Mouse (Mus musculus) left cerebral cortex, postnatal 4 days (tissue): ENCODE results near the gene Prtn3. TPM values are rescaled to one million over a fixed set of nuclear protein-coding genes. Genes with fewer than 3 reads are reported as not detected.

ENCODE experiments used
- DNase-seq: peaks from one replicate; pipeline ENCODE4 v3.0.0-alpha.2; 2022
- intact Hi-C: fragments of 180-260 bp; cut with DNase I; formaldehyde crosslinking; loops from one replicate; pipeline ENCODE4 v1.15.1; 2025
- total RNA-seq, 2 experiments: library from RNA; stranded (reverse); gene quantifications; 2 replicates each; pipeline ENCODE4 v1.2.3; 2021

Prtn3 gene
- total RNA-seq, 2 experiments from 2014 or later, result 6.9 to 7.0 TPM

DNA sequence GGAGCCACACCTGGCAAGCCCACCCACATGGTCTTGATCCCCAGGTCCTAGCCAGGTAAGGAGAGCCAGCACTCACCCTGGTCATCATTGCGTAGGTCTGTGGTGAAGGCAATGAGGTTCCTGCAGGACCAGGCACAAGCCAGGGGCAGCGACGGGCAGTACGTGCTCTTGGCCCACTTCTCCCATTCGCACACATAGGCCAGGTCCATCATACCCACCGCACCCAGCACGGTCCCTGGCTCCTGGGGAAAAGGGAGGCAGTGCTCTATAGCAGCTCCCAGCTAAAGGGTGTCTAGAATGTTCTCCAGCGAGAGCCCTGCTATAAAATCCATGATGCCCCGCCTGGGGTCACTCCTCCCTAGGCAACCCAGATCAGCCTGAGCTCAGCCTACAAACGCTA lies 33.1 kb downstream of the Prtn3 start:
- DNase-seq, result no peak
- intact Hi-C loops, result no loop called here

DNA sequence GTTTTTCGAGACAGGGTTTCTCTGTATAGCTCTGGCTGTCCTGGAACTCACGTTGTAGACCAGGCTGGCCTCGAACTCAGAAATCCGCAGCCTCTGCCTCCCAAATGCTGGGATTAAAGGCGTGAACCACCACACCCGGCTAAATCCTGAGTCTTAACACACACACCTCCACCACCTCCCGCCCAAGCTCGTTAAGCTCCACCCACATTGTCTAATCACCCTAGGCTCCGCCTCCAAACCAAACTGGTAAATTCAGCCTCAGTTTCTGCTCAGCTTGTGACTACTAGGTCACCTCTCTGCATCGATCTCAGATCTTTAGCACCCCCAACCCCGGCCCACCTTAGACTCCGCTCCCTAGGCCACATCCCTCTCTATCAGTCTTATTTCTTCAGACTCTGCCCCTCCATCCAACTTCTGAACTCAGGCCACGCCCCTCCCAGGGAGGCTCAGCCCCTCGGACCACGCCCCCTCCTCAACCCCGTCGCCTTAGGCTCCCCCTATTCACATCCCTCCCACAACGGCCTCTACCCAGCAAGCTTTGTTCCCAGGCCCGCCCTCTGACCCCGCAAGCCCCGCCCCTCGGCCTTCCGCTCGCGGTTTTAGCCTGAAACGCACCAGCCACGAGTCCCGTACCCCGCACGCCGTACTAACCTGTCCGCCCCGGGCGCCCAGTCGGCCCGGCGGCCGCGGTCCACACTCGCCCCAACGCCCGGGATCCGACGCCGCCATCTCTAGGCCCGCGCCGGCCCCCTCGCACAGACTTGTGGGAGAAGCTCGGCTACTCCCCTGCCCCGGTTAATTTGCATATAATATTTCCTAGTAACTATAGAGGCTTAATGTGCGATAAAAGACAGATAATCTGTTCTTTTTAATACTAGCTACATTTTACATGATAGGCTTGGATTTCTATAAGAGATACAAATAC lies 34.2 kb downstream of the Prtn3 start, which contains the start of gene Med16:
Gene Med16, minus strand, starts transcription at position 757 of the 925 bp plus-strand sequence.
- peak; percentile 97 for DNase-seq

GRCm38 (mm10) chr10:79909092-79909922 lies 35.0 kb downstream of the Prtn3 start:
- no peak for DNase-seq
- intact Hi-C loops, result no loop called here

More for the DNA sequence above, 34.2 kb downstream of the Prtn3 start, which contains the start of gene Med16:
- intact Hi-C loops, result no loop called here

GRCm38 (mm10) chr10:79910556-79910955 lies 36.3 kb downstream of the Prtn3 start, which contains the start of gene Gm26602:
Gene Gm26602, plus strand, starts transcription at chr10:79910856.
- intact Hi-C loops, result no loop called here

DNA sequence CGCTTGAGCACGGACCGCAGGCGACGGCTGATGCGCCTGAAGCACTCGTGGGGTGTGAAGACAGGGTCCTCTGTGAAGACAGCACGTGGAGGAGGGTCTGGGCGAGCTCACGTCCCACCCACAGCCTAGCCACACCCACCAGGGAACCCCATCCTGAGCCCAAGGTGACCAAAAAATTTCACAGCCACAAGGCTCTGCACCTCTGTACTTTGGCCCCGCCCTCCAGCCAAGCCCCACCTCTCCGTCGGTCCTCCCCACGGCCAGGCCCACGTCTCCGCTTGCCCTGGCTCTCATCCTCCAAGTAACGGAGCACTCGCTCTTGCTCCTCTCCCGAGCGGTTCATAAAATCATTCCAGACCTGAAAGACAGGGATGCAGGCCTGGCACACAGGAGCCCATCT lies 38.1 kb downstream of the Prtn3 start:
- DNase-seq, result no peak
- intact Hi-C loops, result no loop called here

More at GRCm38 (mm10) chr10:79910556-79910955, 36.3 kb downstream of the Prtn3 start, which contains the start of gene Gm26602:
- no peak for DNase-seq

DNA sequence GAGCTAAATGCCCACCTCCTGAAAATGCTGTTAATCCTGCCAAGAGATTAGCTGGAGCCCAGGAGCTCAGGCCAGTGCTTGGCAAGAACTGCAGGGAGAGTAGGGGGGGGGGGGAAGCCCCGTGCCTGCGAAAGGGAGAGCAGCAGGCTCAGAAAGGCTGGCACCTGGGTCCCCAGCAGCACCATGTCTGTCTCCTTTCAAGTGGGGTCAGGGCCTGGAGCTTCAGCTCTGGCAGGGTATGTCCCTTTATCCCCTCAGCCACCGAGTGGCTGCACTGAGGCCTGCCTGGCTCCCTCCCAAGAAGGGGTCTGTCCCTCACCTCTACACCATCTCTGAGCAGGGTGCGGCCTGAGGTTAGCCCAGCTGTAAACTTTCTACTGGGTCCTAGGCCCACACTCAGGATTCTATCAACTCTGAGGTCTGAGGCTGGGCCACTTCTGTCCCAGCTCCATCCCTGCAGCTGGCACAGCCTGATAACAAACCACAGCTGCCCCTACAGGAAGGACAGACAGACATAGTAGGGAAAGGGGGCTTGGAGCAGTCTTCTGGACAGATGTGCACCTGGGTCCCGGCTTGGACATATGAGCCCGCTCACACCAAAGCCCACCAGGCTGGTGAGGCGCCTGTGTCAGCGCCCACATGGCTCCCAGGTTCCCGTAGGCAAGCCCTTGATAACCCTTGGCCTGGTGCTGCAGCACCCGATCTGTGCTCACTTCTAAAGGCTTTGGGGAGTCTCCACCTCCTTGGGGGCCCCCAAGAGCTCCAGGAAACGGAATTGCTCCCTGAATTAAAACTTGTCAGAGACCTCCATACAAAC lies 40.1 kb downstream of the Prtn3 start:
- peak; percentile 66 for DNase-seq
- intact Hi-C loops, result no loop called here

DNA sequence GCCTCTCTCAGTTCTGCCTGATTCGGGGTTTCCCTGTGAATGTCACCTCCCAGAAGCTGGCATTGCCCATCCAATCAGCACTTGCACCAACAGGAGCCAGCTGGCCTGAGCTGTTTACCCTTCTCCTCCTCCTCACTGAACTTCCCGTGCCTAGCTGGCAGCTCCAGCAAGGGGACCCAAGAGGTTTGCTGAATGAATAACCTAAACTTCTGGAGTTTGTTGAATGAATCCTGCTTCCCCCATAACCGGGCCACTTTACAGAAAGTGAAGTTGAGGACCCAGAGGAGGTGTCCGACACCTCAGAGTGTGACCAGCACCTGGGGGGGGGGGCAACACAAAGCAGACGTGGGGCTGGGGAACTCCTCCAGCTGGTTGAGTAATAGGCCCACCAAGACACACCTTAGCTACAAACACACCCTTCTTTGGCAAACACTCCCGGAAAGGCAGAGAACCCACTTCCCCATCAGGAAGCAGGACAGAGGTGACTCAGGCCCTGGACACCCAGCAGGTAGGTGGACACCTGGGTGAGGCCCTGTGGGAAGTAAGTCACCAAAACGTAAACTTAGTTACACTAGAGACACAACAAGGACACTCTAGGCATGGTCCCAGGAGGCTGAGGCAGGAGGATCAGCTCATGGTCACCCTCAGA lies 40.8 kb downstream of the Prtn3 start:
- intact Hi-C loops, result no loop called here
- no peak for DNase-seq

DNA sequence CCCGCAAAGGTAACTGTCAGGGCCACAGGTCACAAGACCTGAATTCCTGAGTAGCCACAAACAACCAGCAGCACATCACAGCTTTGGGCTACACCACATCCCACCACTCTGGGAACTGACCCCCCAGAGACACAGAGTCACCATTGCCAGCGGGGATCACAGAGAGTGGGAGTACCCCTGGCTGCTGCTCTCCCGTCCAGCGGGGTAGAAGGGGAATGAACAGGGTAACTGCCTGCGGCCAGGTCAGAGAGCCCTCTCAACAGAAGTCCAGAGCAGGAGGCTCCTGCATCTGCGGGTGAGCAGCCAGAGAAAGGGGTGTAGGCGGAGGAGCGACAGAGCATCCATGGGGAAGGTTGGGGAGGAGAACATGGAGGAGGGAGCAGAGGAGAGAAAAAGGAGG lies 41.8 kb downstream of the Prtn3 start:
- no peak for DNase-seq
- intact Hi-C loops, result no loop called here

DNA sequence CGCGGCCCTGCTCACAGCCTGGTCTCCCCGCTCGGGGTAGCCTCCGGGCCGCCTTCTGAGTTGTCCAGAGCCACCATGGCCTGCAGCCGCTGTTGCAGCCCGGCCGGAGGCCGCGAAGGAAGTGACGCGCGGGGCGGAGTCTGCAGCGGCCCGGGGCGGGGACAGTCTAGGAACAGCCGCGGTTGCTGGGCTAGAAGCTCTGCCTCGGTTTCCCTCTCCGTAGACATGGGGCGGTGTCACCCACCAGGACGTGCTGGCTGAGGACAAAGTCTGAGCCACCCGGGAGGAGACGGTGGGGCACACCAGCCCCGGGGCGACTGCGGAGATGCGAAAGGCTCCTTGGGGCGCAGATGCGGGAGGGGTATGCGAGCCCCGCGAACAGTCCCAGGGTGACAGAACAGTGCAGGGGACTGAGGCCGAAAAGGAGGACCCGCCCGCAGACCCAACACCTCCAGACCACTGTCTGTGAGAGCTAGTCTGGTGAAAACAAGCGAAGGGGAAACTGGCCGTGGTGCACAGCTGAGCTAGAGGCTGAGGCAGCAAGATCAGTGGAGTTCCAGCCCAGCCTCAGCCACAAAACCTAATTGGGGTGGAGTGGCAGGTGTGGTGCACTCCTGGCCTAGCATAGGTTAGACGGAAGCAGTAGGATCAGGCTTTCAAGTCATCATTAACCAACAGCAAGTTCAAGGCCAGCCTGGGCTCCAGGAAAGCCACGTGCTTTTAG lies 42.7 kb downstream of the Prtn3 start, which contains the start of gene Kiss1r:
Gene Kiss1r, plus strand, starts transcription at position 164 of the 724 bp plus-strand sequence.
- DNase-seq, result peak; percentile 81
- intact Hi-C loops, result no loop called here

- DNase-seq, result no peak
- intact Hi-C loops, result no loop called here
Measured at GRCm38 (mm10) chr10:79917532-79918100, 43.3 kb downstream of the Prtn3 start.

GRCm38 (mm10) chr10:79918231-79919078 lies 44.2 kb downstream of the Prtn3 start:
- intact Hi-C loops, result no loop called here
- DNase-seq, result peak; percentile 43

GRCm38 (mm10) chr10:79919251-79919849 lies 45.1 kb downstream of the Prtn3 start:
- intact Hi-C loops, result no loop called here
- no peak for DNase-seq

DNA sequence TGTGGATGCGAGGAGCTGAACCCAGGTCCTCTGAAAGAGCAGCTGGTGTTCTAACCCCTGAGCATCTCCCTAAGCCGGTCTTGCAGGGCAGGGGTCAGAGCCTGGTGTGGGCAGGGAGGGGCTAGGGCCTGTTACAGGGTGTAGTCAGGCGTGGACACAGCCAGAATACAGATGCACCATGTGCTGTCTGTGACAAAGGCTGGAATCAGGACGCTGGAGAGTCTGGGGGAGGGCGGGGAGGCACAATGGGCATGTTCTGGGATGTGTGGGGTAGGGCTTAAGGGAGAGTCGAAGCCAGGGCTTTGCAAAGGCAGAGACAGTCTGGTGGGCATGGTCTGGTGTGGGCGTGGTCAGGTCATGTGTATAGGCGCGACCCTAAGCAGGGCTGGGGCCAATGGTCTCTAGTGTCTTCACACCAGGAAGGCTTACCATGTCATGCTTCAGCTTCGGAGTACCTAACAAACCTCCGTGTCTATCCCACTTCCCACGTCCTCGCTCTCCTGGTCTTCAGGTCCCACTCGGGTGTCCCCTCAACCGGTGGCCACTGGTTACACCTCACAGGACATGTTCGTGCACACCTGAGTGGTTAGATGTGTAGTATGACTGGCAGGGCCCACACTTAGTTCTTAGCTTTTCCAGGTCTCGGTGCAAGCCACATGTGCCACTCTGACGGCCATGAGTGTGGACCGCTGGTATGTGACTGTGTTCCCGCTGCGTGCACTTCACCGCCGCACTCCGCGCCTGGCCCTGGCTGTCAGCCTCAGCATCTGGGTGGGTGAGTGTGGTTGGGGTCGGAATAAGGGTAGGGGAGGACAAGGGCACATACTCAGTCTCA lies 46.0 kb downstream of the Prtn3 start:
- intact Hi-C loops, result loop anchor here (10.0 kb wide), 1 partner anchor 85 kb away; no protein-coding TSS in a partner anchor
- no peak for DNase-seq

DNA sequence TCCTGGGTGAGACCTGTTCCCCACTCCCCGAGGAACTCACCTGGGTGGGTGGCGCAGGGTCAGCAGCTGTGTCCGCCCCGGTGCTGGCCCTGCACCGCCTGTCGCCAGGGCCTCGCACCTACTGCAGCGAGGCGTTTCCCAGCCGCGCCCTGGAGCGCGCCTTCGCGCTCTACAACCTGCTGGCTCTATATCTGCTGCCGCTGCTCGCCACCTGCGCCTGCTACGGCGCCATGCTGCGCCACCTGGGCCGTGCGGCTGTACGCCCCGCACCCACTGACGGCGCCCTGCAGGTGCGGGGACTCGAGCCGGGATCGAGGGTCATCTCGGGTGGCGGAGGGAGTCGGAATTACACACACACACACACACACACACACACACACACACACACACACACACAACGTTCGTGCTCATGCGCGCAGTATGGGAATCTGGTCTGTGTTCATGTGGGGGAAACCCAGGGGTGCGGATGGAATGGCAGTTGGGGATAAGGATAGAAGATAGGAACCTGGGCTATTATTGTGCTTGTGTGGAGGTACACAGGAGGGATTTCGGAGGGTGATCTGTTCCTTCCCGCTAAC lies 46.8 kb downstream of the Prtn3 start, which contains the start of gene R3hdm4:
Gene R3hdm4, minus strand, starts transcription at position 251 of the 578 bp plus-strand sequence.
- DNase-seq, result no peak
- intact Hi-C loops, result loop anchor here (10.0 kb wide), 1 partner anchor 86 kb away; no protein-coding TSS in a partner anchor

GRCm38 (mm10) chr10:79921572-79921971 lies 47.3 kb downstream of the Prtn3 start:
- intact Hi-C loops, result loop anchor here (10.0 kb wide), 1 partner anchor 87 kb away; no protein-coding TSS in a partner anchor

More at GRCm38 (mm10) chr10:79921572-79921971, 47.3 kb downstream of the Prtn3 start:
- no peak for DNase-seq
